Mouse (Mus musculus) G1E-ER4 (cell line): ENCODE data around the gene Tusc2. TPM values are rescaled to one million over a fixed set of nuclear protein-coding genes. Genes with fewer than 3 reads are reported as not detected.

Experiments used
- GATA1 ChIP-seq: IDR thresholded peaks from one replicate; pipeline ENCODE4 v1.8.0; 2012; ENCODE audit warnings: low read length, inconsistent platforms
- polyA plus RNA-seq: library from polyadenylated mRNA; stranded (reverse); fragments of >175 nt; gene quantifications from 2 replicates; pipeline ENCODE4 v1.2.3, GENCODE M21; 2012

Tusc2 gene
- polyA plus RNA-seq, 1 experiment: 31.3 TPM

DNA sequence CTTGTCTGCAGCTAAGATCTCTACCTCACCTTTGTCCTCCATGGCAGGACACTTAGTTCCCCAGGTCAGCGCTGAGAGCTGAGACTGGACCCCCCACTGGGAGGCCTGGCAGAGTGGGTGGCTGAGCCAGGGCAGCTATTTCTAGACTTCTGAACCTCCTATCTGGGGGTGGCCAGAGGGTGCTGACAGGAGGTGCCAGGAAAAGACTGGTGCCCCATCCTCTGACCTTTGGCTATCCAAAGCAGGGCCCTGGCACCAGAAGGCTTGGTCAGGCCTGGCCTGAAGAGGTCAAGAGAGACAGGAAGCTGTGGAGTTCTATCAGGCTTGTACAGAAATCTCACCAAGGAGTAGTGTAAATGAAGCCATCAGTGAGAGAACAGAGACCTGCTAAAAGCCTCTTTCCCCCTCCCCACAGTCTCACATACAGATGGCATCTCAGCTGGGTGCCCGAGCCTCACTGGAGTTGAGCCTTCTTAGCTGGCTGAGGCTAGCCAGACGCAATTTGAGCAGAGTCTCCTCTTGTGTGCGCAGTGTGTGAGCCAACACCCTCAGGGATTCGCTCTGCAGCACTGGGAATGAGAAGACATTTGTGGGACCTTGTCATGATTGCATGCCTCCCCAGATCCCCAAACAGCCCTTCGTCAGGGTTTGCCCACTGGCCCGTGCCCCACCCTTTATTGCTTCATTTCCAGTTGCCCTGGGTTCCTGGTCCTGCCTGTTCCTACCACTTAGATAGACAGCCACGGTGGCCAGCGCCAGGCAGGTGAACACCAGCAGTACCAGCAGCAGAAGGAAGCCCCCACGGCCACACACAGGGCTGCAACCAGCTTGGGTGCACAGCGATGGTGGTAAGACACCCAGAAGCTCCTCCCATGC, 30.3 kb downstream of the Tusc2 start:
- no peak for TF ChIP-seq GATA1

DNA sequence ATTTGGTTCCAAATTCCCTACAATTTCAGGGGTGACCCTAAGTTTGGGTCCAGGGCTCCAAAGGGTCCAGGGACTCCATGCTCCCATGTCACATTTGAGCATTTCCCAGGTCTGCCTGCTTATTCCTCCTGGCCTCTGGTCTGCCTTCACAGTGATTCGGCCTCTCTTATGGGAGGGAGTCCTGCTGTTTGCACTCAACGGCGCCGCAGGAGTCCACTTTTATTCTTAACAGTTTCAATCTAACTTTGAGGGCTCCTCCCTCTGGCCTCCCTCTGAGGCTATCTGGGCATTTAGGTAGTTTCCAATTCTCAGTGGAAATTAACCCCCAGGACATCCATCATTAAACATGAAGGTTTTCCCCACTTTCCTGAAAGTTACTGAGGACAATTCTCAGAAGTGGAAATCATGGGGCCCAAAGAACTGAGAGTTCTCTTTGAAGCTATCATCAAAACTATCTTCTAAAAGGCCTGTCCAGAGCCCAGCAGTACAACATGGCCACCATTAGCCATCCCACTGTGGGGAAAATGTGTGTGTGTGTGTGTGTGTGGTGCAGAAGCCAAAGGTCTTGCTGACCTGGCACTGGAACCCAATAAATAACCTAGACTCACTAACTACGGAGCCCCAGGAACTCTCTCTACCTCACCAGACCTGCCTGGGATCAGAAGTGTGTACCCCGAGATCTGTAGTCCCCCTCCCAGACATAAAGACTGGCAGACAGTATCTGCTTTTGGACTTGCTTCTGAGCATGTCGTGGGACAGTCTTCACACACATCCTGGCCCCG, 31.4 kb downstream of the Tusc2 start:
- TF ChIP-seq GATA1: no peak

DNA sequence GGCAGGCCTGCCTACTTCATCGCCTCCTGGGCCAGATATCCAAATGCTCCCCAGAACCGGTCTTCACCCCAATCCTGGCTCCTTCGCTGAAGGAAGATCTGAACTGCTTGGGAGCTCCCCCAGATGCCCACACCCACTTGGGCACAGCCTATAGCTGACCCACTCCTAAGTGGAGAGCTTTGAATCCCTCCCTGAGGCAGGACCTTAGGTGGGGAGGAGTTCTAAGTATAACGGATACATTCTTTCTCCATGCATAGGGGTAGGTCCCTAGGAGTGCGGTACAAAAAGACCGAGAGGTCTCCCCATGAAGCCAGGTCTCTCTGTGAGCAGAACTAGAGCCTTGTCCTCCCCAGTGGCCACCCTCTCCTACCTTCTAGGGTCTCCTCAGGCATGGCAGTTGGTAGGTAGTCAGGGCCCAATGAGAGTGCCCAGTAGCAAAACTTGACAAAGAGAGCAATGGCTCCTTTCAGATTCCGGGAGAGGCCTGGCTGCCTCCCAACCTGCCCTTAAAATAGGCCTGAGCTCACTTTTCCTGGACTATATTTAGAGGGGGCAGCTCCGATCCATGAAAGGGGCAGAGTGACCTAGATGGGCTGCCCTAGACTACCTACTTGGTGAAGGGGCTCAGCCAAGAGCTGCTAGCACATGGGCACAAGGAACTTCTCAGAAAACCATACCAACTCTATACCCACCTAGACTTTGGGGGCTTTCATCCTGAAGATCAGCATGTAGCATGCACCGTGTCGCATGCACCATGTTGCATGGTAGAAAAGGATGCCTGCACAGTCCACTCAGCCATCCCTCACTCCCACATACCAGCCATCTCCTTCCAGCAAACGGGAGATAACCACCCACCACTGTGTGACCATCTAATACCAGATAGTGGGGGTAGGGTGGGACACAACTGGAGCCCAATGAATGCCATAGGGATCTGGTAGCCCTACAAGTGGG, 33.8 kb downstream of the Tusc2 start:
- no peak for TF ChIP-seq GATA1

DNA sequence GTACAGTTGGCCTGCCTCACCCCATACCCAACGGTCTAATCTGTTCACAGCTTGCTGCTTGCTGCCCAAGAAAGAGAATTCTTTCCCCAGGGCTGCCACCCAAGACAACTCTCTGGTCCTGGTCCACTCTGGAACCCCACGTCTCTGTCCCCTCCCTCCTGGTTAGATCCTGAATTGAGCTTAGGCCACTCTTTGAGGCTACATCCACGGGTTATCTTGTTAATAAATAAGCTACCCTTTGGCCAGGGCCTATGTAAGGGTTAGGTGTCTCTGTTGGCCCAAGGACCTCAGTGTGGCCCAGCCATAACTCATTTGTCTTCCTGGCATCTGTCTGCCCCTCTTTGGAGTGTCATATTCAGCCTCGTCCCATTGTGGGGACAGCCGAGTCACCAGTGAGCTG, 35.3 kb downstream of the Tusc2 start:
- TF ChIP-seq GATA1: no peak

DNA sequence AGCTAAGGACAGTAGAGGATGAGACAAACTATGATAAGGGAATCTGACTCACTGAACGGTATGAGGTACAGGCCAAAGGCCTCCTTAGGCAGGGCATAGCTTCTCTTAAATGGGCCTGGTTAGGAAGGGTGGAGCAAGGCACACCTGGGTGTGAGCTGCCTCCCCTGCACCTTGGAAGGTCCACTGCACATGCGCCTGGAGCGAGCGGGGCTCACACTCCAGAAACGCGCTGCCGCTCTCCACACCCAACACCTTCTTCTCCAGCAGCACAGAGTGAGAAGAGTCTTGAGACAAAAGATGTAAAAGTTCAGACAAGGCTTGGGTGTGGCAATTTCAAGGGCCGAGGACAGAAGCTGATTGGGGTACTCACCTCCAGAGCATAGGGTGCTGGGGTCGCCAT, 36.4 kb downstream of the Tusc2 start:
- TF ChIP-seq GATA1: no peak

DNA sequence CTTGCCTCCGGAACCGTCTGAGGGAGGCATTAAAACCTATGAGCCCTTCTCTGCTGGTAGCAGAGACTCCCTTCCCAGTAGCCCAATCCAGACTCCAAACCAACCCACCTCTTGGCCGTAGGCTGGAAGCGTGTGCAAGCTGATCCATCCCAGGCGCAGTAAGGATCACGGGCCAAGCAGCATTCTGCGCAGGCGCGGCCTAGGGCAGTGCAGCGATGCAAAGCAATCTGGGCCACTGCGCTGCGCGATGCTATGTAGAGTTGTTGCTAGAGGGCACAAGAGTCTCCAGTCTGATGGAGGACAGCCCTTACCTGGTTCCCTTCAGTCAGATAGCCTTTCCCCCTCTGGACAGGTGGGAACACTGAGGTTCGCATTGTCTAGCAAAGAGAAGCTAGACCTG, 36.8 kb downstream of the Tusc2 start:
- no peak for TF ChIP-seq GATA1

DNA sequence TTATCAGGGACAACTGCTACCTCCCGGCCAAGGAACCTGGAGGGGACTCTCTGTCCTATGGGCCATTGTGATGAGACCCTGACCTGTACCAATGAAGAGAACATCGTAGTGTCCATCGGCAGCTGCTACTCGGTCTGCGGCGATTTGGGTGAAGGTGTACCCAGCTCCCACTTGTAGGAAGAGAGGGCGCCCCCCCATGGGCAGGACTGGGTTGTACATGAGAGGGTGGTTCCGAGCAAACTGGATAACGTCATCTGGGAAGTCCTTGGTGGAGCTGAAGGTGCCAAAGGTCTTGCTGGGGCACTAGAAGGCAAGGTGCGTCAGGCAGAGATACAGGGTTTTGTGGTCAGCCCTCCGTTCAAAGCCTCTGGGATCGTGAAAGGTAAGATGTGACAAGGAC, 37.7 kb downstream of the Tusc2 start:
- TF ChIP-seq GATA1: no peak

DNA sequence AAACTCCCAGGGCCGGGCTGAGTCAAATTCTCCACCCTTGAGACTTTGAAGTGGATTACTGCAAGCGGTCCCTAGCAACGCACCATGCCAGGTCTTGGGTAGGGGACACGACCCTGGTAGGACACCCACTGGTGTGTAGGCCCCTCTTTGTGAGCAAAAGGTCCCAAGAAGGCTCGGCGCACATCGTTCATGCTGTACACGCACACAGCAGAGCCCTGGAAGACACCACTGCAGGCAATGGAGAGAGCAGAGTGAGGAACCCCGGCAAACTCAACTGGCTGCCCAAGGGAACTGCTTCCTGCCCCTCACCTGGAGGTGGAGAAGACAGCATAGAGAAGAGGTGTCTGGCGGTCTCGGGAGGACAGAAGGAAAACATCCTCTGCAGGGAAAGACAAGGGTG, 38.2 kb downstream of the Tusc2 start:
- TF ChIP-seq GATA1: no peak

DNA sequence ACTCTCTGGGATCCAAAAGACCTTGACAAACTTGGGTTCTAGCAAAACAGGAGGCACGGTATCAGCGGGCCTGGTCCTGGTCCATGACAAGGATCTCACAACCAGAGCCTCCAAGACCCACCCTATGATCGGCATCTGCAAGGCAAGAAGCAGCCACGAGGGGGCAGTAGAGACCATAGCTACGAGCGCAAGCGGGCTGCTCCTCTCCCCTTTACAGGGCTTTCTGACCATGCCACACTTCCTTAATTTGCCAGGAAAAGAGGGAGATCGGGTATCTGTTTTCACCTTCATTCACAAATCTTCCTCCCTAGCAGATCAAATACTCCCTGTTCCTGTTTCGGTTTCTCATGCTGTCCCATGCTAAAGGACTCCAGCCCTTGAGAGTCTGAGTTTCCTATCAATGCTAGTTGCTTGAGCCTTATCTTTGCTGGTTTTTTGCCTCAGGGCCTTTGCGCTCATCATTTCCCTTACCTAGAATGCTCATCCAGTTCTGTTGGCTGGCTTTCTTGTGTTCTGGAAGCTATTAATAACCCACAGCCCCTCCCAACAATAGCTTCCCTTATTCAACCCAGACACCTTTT, 39.1 kb downstream of the Tusc2 start:
- TF ChIP-seq GATA1: no peak

DNA sequence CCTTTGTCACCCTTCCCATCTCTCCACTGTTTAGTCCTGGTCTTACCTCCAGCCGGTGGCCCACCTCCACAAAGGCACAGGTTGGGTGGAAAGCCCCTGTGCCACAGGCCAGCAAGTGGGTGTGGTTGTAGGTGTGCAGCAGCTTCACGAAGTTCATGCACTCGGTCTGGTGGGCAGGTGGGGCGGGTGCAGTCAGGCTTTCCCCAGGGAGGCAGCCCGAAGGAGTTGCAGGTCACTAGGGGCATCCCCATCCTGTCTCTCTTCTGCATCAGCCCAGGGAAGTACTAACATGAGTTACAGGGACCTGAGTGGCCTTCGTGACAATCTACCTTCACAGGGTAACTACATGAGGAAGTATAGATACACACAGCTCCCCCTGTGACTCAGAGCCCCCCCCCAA, 40.2 kb downstream of the Tusc2 start:
- TF ChIP-seq GATA1: no peak

DNA sequence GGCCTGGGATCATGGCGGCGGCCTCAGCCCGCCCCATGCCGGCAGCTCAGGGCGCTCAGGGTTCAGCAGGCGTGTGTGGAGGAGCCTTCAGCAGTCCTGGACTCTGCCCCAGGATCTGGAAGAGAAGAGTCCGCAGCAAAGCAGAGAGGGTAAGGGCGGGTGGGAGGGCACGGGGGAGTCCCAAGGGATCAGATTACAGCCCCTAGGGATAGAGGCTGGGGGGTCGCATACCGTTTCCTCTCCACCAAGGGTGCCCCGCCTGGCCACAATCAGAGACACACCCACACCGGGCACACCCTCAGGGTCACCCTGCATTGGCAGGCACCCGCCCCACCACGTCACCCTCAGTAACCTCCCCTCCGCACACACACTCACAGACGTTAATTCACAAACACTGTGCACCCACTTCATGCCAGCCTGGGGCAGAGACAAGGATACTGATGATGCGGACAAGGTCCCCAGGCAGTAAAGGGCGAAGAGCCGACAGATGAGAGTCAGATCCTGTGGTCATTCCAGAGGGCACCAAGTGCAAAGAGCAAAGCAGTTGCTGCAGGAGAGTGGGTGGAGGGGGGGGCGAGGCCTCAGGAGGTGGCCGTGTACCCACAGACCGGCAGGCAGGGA, 42.1 kb downstream of the Tusc2 start:
- TF ChIP-seq GATA1: no peak

DNA sequence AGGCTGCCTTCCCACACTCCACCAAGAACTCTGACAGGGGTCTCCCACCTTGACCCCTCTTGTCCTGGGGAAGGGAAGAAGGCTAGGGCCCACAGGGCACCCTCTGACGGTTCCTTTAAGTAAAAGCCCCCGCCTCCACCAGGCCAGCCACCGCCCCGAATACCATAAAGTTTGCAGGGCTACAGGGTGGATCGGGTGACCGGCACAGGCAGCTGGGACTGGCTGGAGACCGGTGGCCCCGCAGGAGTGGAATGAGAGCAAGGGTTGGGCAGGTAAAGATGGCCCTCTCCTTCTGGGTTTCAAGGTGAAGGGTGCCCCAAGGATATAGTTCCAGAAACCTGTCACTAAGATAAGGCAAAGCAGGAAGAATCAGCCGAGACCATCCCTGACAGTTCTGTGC, 43.5 kb downstream of the Tusc2 start:
- no peak for TF ChIP-seq GATA1

DNA sequence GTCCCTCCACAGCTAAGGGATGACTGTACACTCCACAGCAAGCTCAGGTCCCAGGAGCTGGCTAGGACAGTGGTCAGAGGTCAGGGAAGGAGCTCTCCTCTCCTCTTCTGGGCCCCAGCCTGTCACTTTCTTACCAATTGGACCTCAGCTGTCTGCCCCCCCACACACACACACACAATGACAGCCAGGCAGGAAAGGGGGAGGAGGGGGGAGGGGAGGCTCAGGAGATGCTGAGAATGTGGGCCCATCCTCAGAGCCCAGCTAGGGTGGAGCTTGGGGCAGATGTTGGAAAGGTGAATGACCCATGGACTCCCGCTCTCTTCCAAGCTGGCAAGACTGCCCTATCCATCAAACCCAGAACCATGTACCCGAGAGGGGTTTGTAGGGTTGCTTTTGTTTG, 44.0 kb downstream of the Tusc2 start:
- TF ChIP-seq GATA1: no peak

DNA sequence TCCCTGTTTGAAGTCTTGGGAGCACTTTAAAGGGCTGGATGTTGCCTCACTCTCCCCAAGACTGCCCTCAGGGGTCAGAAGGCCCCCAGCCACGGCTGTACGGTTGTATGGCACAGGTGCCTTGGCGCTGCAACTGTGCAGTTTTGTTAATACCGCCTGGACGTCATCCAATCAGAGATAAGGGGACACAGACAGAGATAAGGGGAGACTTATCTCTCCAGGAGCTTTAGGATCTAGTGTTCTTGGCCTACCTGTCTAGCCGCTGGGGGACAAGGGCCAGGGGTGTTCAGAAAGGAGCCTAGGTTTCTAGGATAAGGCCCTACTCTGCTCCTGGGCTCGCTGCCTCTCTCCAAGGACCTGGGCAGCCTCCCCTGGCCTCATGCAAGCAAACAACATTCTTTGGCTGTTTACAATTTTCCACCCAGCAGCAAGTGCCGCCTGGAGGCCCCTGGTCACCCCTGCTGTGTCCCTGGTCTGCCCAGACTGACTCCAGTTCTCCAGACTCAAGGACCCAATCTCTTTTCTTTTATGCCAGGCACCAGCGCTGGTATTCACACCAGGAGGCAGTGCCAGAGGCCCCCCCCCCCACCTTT, 44.7 kb downstream of the Tusc2 start:
- TF ChIP-seq GATA1: no peak
